Mouse (Mus musculus) heart, embryonic 10.5 days (tissue): ENCODE data around the gene Gpam. TPM values are rescaled to one million over a fixed set of nuclear protein-coding genes. Genes with fewer than 3 reads are reported as not detected.

Source experiments
- DNase-seq: peaks from one replicate; pipeline ENCODE4 v3.0.0-alpha.2; 2017; ENCODE audit warnings: low spot score
- H3K27ac ChIP-seq: fragments of 300-500 bp; sonication (generic); 2 replicates; pipeline ENCODE4 v1.5.1; 2016; ENCODE audit warnings: mild to moderate bottlenecking
- H3K27me3 ChIP-seq: fragments of 300-500 bp; sonication (generic); 2 replicates; pipeline ENCODE4 v1.6.1; 2016; ENCODE audit warnings: mild to moderate bottlenecking; ENCODE audit not compliant: poor library complexity, insufficient read depth, severe bottlenecking
- H3K36me3 ChIP-seq: fragments of 300-500 bp; sonication (generic); 2 replicates; pipeline ENCODE4 v1.6.1; 2016; ENCODE audit warnings: mild to moderate bottlenecking, moderate library complexity
- H3K4me1 ChIP-seq: fragments of 300-500 bp; sonication (generic); 2 replicates; pipeline ENCODE4 v1.6.1; 2016; ENCODE audit warnings: mild to moderate bottlenecking
- H3K4me3 ChIP-seq: fragments of 300-500 bp; sonication (generic); 2 replicates; pipeline ENCODE4 v1.5.1; 2016; ENCODE audit warnings: mild to moderate bottlenecking, moderate library complexity
- H3K9me3 ChIP-seq: fragments of 300-500 bp; sonication (generic); 2 replicates; pipeline ENCODE4 v1.6.1; 2016; ENCODE audit warnings: mild to moderate bottlenecking, moderate library complexity
- WGBS: fragments of 180-500 bp; shearing (Covaris S2); methylation state at CpG from one replicate; pipeline ENCODE4 v1.1.7; 2016; 5-methylcytosine and 5-hydroxymethylcytosine counted together
- polyA plus RNA-seq: library from polyadenylated mRNA; unstranded; fragments of >200 nt; fragmentation: Nextera tagmentation; extraction: Ambion mirVana; gene quantifications from 2 replicates; pipeline ENCODE4 v1.2.1, GENCODE M21; 2016

The Gpam gene
- polyA plus RNA-seq, 1 experiment from 2014 or later, result 14.9 TPM

- Histone ChIP-seq H3K4me3 (no peak overlapping the region), H3K9me3 (no peaks in the 10 kb centered on the region), H3K27ac (no peak overlapping the region), H3K36me3 (no peaks in the 10 kb centered on the region), H3K4me1 (peaks cover 13% of the 10 kb centered on the region), H3K27me3 (0 out of 2 replicates have a peak, but pooled peaks cover 4% of the 10 kb centered on the region)
- no peak for DNase-seq
- 83% methylated on average over 3 of the region's 3 CpGs for WGBS
Observed at GRCm38 (mm10) chr19:55135918-55136317, 8.9 kb upstream of the Gpam start.

GRCm38 (mm10) chr19:55134521-55134920 is 7.5 kb upstream of the Gpam start:
- Histone ChIP-seq H3K4me1 (peaks cover 13% of the 10 kb centered on the region), H3K27me3 (0 out of 2 replicates have a peak, but pooled peaks cover 4% of the 10 kb centered on the region), H3K36me3 (no peaks in the 10 kb centered on the region), H3K4me3 (no peak overlapping the region), H3K27ac (no peak overlapping the region), H3K9me3 (no peaks in the 10 kb centered on the region)
- no peak for DNase-seq
- WGBS, result 77% methylated on average over 9 of the region's 9 CpGs

- Histone ChIP-seq H3K36me3 (no peaks in the 10 kb centered on the region), H3K27ac (no peak overlapping the region), H3K27me3 (0 out of 2 replicates have a peak, but pooled peaks cover 4% of the 10 kb centered on the region), H3K4me1 (peaks cover 8% of the 10 kb centered on the region), H3K4me3 (no peak overlapping the region), H3K9me3 (no peaks in the 10 kb centered on the region)
- no peak for DNase-seq
- WGBS, result 84% methylated on average over 3 of the region's 3 CpGs
Observed at GRCm38 (mm10) chr19:55132476-55132875, 5.4 kb upstream of the Gpam start.

- WGBS, result 53% methylated on average over 1 of the region's 1 CpGs
- Histone ChIP-seq H3K4me3 (no peak overlapping the region), H3K27me3 (0 out of 2 replicates have a peak, but pooled peaks cover 4% of the 10 kb centered on the region), H3K4me1 (peaks cover 9% of the 10 kb centered on the region), H3K36me3 (no peaks in the 10 kb centered on the region), H3K9me3 (no peaks in the 10 kb centered on the region), H3K27ac (no peak overlapping the region)
- no peak for DNase-seq
Observed at GRCm38 (mm10) chr19:55131747-55132146, 4.7 kb upstream of the Gpam start.

- peaks cover 8% of the 10 kb centered on the region; the same call in 1 of the 2 replicates for H3K4me1 ChIP-seq
- H3K36me3 ChIP-seq, result no peaks in the 10 kb centered on the region
- H3K27ac ChIP-seq, result no peak overlapping the region
- no peaks in the 10 kb centered on the region for H3K27me3 ChIP-seq
- H3K4me3 ChIP-seq, result no peak overlapping the region
- no peak for DNase-seq
- no peaks in the 10 kb centered on the region for H3K9me3 ChIP-seq
- WGBS, result 84% methylated on average over 1 of the region's 1 CpGs
Observed at GRCm38 (mm10) chr19:55128469-55128868, 1.4 kb upstream of the Gpam start.

- 80% methylated on average over 3 of the region's 3 CpGs for WGBS
- H3K9me3 ChIP-seq, result no peaks in the 10 kb centered on the region
- H3K27me3 ChIP-seq, result no peaks in the 10 kb centered on the region
- no peak overlapping the region for H3K4me3 ChIP-seq
- H3K36me3 ChIP-seq, result no peaks in the 10 kb centered on the region
- H3K27ac ChIP-seq, result no peak overlapping the region
- no peak for DNase-seq
- H3K4me1 ChIP-seq, result peaks cover 36% of the 10 kb centered on the region
Observed at GRCm38 (mm10) chr19:55125456-55125855, 1.6 kb downstream of the Gpam start.

- no peaks in the 10 kb centered on the region for H3K9me3 ChIP-seq
- no peak for DNase-seq
- WGBS, result 58% methylated on average over 11 of the region's 11 CpGs
- peak overlapping the region; percentile 79; the same call in 1 of the 2 replicates for H3K27ac ChIP-seq
- H3K27me3 ChIP-seq, result no peaks in the 10 kb centered on the region
- H3K4me1 ChIP-seq, result peaks cover 48% of the 10 kb centered on the region
- H3K4me3 ChIP-seq, result no peak overlapping the region
- no peaks in the 10 kb centered on the region for H3K36me3 ChIP-seq
Observed at GRCm38 (mm10) chr19:55123001-55123536, 4.0 kb downstream of the Gpam start.

- H3K27me3 ChIP-seq, result no peaks in the 10 kb centered on the region
- H3K36me3 ChIP-seq, result no peaks in the 10 kb centered on the region
- no peak overlapping the region for H3K4me3 ChIP-seq
- H3K9me3 ChIP-seq, result no peaks in the 10 kb centered on the region
- WGBS, result 75% methylated on average over 4 of the region's 4 CpGs
- DNase-seq, result no peak
- peaks cover 49% of the 10 kb centered on the region for H3K4me1 ChIP-seq
- H3K27ac ChIP-seq, result peak overlapping the region; percentile 79
Observed at GRCm38 (mm10) chr19:55122351-55122980, 4.6 kb downstream of the Gpam start.

- no peaks in the 10 kb centered on the region for H3K27me3 ChIP-seq
- no peaks in the 10 kb centered on the region for H3K36me3 ChIP-seq
- H3K27ac ChIP-seq, result peak overlapping the region; percentile 79
- WGBS, result 41% methylated on average over 6 of the region's 6 CpGs
- DNase-seq, result peak; percentile 66
- peaks cover 49% of the 10 kb centered on the region for H3K4me1 ChIP-seq
- no peak overlapping the region for H3K4me3 ChIP-seq
- no peaks in the 10 kb centered on the region for H3K9me3 ChIP-seq
Observed at GRCm38 (mm10) chr19:55121836-55122235, 5.2 kb downstream of the Gpam start.

GRCm38 (mm10) chr19:55120518-55121244 is 6.4 kb downstream of the Gpam start:
- Histone ChIP-seq H3K9me3 (no peaks in the 10 kb centered on the region), H3K27ac (peak overlapping the region; percentile 30; the same call in 1 of the 2 replicates), H3K27me3 (no peaks in the 10 kb centered on the region), H3K36me3 (no peaks in the 10 kb centered on the region), H3K4me1 (peaks cover 50% of the 10 kb centered on the region), H3K4me3 (no peak overlapping the region)
- peak; percentile 58 for DNase-seq
- WGBS, result 55% methylated on average over 11 of the region's 11 CpGs

GRCm38 (mm10) chr19:55119541-55119940 is 7.5 kb downstream of the Gpam start:
- peaks cover 52% of the 10 kb centered on the region for H3K4me1 ChIP-seq

GRCm38 (mm10) chr19:55117991-55118390 is 9.0 kb downstream of the Gpam start:
- WGBS, result 82% methylated on average over 3 of the region's 3 CpGs
- peaks cover 59% of the 10 kb centered on the region for H3K4me1 ChIP-seq

More at GRCm38 (mm10) chr19:55119541-55119940, 7.5 kb downstream of the Gpam start:
- 50% methylated on average over 2 of the region's 2 CpGs for WGBS
- Histone ChIP-seq H3K36me3 (no peaks in the 10 kb centered on the region), H3K9me3 (no peaks in the 10 kb centered on the region), H3K27me3 (no peaks in the 10 kb centered on the region), H3K4me3 (no peak overlapping the region), H3K27ac (peak overlapping the region; percentile 59)
- peak; percentile 56 for DNase-seq

More at GRCm38 (mm10) chr19:55117991-55118390, 9.0 kb downstream of the Gpam start:
- H3K9me3 ChIP-seq, result no peaks in the 10 kb centered on the region
- DNase-seq, result peak; percentile 74
- no peak overlapping the region for H3K27ac ChIP-seq
- no peak overlapping the region for H3K4me3 ChIP-seq
- no peaks in the 10 kb centered on the region for H3K36me3 ChIP-seq
- no peaks in the 10 kb centered on the region for H3K27me3 ChIP-seq
